Mouse (Mus musculus): Measurements from ENCODE around the gene Tmem132b.

GRCm38 (mm10) chr5:125583298-125583697 lies 51.7 kb downstream of the Tmem132b start:
- no peak for TF ChIP-seq POLR2A (IDR thresholded peaks at IDR 0.05; ENCODE audit: low read depth, low read length)
- no peak for TF ChIP-seq CTCF (conservative IDR thresholded peaks at IDR 0.05; ENCODE audit: insufficient read depth, insufficient read length, low read depth, low read length)
